Mouse (Mus musculus) small intestine, adult 2 months (tissue): ENCODE measurements at regions not wholly inside any gene's neighbourhood (a gene's known extent, or its start where the extent isn't known, plus 50 kb on each side); places are given as distances from the start of the nearest gene placed in this dataset.

ENCODE experiments used
- CTCF ChIP-seq: fragments of 200-500 bp; IDR thresholded peaks from 2 replicates; pipeline ENCODE4 v1.5.1; 2012; ENCODE audit warnings: low read depth, mild to moderate bottlenecking, control low read depth, inconsistent platforms, low read length, moderate library complexity, mixed read lengths; ENCODE audit not compliant: insufficient replicate concordance, insufficient read length; ENCODE audit errors: extremely low read depth
- POLR2A ChIP-seq: fragments of 200-500 bp; IDR thresholded peaks from 2 replicates; pipeline ENCODE4 v1.6.1; 2012; ENCODE audit warnings: low read depth, mild to moderate bottlenecking, control low read depth, inconsistent platforms, low read length, moderate library complexity

GRCm38 (mm10) chr2:45654693-45655092 lies 537.5 kb upstream of the Zeb2 start:
- no peak for TF ChIP-seq CTCF
- no peak for TF ChIP-seq POLR2A
